Mouse (Mus musculus) v-Abl transformed pro-B cells (cell line): ENCODE measurements around the gene Rftn2.

ENCODE experiments used
- in situ Hi-C, 2 experiments: fragments of 400-800 bp; cut with MboI; formaldehyde crosslinking; loops; one replicate each; pipeline ENCODE4 v1.15.1; 2025; ENCODE audit not compliant: unreplicated experiment in 2 of 2

Gene Rftn2

GRCm38 (mm10) chr1:55179917-55180566 lies 46.5 kb downstream of the Rftn2 start:
- in situ Hi-C loops, result no loop called here

- in situ Hi-C loops, result loop anchor here in 1 of 2 experiments (25.0 kb wide), 1 partner anchor 512 kb away; no protein-coding TSS in a partner anchor
Measured at GRCm38 (mm10) chr1:55174558-55175034, 52.0 kb downstream of the Rftn2 start.

GRCm38 (mm10) chr1:55173720-55174557 lies 52.6 kb downstream of the Rftn2 start:
- in situ Hi-C loops, result loop anchor here in 1 of 2 experiments (25.0 kb wide), 1 partner anchor 512 kb away; no protein-coding TSS in a partner anchor

DNA sequence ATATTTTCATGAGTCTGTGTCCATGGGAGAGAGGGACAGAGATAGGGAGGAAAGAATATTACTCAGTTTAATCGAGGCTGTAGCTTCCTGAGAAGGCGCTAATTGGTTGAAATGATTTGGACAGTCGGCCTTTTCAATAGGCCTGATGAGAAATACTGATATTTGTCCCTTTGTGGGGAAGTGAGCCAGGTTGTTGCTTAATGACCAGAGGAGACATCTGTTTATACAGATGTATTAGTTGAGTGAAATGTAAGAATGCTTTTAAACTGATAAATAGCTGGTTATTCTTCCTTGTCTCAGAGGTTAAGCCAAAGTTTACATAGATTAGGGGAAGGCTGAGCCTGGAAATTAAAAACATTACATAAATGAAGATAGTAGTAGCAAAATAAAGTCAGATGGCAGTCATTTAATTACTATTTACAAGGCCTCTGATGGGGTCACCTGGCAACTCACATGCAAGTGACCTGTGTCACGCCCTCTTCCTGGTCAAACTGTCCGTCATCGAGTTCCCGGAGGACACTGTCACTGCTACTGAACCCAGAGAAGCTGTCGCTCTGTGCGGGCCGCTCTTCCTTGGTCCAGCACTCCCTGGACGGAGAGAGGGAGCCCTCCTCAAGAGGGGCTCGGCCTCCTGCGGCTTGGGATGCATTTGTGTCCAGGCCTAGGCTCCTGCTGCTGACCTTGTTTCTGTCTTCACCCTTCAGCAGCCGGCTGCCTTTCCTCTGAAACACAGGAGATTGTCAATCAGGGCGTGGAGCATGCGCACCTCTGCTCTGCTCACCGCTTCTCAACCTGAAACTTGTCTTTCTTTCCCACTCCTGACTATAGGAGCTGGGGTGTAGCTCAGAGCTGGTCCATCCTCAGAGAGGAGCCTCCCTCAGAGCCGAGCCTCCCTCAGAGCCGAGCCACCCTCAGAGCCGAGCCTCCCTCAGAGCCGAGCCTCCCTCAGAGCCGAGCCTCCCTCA lies 54.9 kb downstream of the Rftn2 start:
- in situ Hi-C loops, result loop anchor here in 1 of 2 experiments (25.0 kb wide), 1 partner anchor 509 kb away; no protein-coding TSS in a partner anchor

DNA sequence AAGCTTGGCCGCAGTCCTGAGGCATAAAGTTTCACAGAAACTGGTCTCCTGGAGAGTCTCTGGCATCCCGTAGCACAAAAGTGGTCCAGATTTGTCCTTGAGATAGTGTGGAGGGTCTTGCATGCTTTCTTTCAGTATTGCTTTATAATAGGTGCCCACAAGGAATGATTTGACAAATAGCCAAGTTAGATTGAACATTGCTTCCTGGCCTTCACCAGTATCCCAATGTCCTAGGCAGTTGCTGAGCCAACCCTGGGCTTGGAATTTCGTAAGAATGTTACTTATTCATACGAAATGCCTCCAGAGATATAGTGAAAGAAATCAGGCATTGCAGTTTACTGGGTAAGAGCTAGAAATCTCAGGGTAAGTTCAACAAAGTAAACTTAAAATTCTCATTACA lies 58.0 kb downstream of the Rftn2 start:
- in situ Hi-C loops, result loop anchor here (10.0 to 25.0 kb wide), 2 partner anchors 506 to 514 kb away; no protein-coding TSS in a partner anchor

DNA sequence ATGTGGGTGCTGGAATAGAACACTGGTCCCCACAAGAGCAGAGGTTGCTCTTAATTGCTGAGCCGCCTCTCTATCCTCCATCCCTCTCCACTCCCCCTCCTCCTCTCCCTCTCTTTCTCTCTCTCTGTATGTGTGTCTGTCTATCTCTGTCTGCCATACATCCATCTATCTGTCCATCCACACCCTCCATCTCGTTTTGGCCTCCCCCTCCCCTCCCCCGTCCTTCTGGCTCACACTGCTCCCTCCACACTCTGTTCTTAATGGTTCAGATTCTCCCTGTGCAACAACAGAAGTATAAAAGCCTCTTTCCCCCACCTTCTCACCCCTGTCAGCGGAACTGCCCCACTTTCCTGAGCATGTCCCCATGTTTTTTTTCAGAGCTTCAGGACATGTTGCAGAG lies 59.0 kb downstream of the Rftn2 start:
- in situ Hi-C loops, result loop anchor here (10.0 to 25.0 kb wide), 2 partner anchors 505 to 513 kb away; no protein-coding TSS in a partner anchor

GRCm38 (mm10) chr1:55164005-55164404 lies 62.6 kb downstream of the Rftn2 start:
- in situ Hi-C loops, result loop anchor here (10.0 to 25.0 kb wide), 2 partner anchors 502 to 509 kb away; no protein-coding TSS in a partner anchor

DNA sequence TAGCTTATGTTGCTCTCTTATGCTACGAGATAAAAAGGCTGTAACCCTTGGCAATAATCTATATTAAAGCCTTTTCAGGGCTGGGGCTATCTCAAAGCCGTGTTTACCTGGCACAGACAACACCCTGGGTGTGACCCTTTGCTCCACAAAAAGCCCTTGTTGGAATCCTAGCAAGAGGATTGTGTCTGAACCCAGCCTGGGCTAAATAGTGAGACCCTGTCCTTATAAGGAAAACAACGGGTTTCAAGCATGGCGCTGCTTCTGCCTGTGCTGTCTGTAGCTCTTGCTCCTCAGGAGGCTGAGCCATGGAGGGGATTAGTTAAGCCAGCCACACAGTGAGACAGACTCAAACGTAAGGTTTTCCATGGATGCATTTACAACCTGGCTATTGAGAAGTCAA lies 63.8 kb downstream of the Rftn2 start:
- in situ Hi-C loops, result loop anchor here (10.0 to 25.0 kb wide), 2 partner anchors 500 to 508 kb away; no protein-coding TSS in a partner anchor

DNA sequence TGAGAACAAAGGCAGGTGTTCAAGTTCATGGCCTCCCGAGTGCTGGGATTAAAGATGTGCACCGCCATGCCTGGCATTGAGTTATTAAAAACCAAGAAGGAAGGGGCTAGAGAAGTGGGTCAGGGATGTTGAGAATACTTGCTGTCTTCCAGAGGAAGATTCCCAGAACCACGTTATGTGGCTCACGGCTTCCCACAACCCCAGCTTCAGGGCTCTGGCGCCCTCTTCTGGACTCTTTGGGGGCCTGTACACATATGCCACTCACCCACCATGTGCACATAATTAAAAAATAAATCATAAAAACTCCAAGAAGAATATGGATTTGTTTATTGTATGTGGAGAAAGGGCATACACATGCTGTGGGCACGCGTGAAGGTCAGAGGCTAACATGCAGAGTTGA lies 64.7 kb downstream of the Rftn2 start:
- in situ Hi-C loops, result loop anchor here (10.0 to 25.0 kb wide), 2 partner anchors 500 to 507 kb away; no protein-coding TSS in a partner anchor

- in situ Hi-C loops, result loop anchor here (10.0 to 25.0 kb wide), 2 partner anchors 499 to 506 kb away; no protein-coding TSS in a partner anchor
Measured at GRCm38 (mm10) chr1:55160831-55161638, 65.5 kb downstream of the Rftn2 start.

GRCm38 (mm10) chr1:55160218-55160617 lies 66.4 kb downstream of the Rftn2 start:
- in situ Hi-C loops, result loop anchor here (10.0 to 25.0 kb wide), 2 partner anchors 498 to 505 kb away; no protein-coding TSS in a partner anchor

- in situ Hi-C loops, result loop anchor here in 1 of 2 experiments (25.0 kb wide), 1 partner anchor 497 kb away; no protein-coding TSS in a partner anchor
Measured at GRCm38 (mm10) chr1:55158821-55159220, 67.8 kb downstream of the Rftn2 start.

GRCm38 (mm10) chr1:55158211-55158610 lies 68.4 kb downstream of the Rftn2 start:
- in situ Hi-C loops, result loop anchor here in 1 of 2 experiments (25.0 kb wide), 1 partner anchor 496 kb away; no protein-coding TSS in a partner anchor

GRCm38 (mm10) chr1:55157329-55157728 lies 69.3 kb downstream of the Rftn2 start:
- in situ Hi-C loops, result loop anchor here in 1 of 2 experiments (25.0 kb wide), 1 partner anchor 495 kb away; no protein-coding TSS in a partner anchor

DNA sequence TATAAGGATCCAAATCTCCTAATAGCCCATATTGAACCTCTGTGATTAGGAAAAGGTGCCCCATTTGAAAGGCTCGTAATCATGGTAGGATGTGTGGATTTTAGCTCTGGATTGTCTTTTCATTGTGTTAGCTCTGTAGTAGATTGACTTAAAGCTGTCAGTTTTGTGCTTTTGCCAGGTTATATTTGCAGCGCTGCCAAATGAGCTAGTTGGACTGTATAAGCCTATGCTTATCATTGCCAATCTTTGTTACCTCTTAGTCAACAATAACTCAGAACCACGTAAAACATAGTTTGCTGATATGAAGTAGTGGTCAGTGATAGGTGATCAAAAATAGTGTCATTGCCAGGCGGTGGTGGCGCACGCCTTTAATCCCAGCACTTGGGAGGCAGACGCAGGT lies 81.0 kb downstream of the Rftn2 start:
- in situ Hi-C loops, result loop anchor here in 1 of 2 experiments (5.0 kb wide), 1 partner anchor 128 kb away; no protein-coding TSS in a partner anchor

DNA sequence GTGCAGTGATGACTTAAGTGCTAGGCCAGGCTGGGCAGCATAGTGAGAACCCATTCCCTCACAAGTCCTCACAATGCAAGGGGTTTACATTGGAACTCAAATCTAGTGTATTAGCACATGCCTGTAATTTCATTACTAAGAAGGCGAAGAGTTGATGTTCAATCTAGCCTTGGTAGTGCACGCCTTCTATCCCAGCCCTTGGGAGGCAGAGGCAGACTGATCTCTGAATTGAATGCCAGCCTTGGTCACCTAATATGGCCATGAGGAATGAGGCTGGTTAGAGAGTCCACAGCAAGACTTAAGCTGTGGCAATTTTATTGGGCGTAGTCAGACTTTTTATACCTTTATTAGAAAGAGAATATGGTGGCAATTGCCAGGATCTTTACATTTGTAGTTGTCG lies 82.2 kb downstream of the Rftn2 start:
- in situ Hi-C loops, result loop anchor here (5.0 kb wide), 2 partner anchors 57 to 147 kb away; partner anchors contain the start of genes Hspd1 (in 2 of the 2) and Hspe1 (in 2 of the 2)

- in situ Hi-C loops, result no loop called here
Measured at GRCm38 (mm10) chr1:55135846-55136245, 90.7 kb downstream of the Rftn2 start.

GRCm38 (mm10) chr1:55134301-55134700 lies 92.3 kb downstream of the Rftn2 start:
- in situ Hi-C loops, result no loop called here
